Mouse (Mus musculus): Measurements from ENCODE around the gene Krt33b. TPM values are rescaled to one million over a fixed set of nuclear protein-coding genes. Genes with fewer than 3 reads are reported as not detected.

Gene Krt33b
- not detected in 2 replicates for total RNA-seq (2014; rRNA removed)
- polyA plus RNA-seq (2015; fragmentation: Nextera tagmentation; extraction: Ambion mirVana), result 0.11 and 0.29 TPM in 2 replicates

DNA sequence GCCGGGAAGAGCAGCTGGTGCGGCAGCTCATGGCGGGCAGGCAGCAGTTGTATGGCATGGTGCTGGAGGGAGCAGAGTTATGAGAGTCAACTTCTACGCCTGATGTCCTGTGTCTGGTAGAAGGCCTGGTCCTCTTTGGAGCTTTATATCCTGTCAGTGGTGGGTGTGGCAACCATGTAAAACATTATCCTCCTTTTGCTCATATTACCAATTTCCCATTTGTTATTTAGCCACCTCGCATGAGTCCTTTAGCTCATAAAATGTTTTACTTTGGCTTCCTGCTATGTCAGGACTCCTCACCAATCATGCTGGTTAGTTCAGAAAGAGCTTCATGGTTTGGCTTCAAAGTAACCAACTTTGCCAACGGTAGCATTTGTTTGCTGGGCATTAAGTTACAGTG is at the start of gene Krt33b:
Gene Krt33b, minus strand, starts transcription at position 101 of the 400 bp plus-strand sequence.
- Histone ChIP-seq H3K4me2 (ENCODE audit: low read depth, low read length) (no peak within 1 kb of the TSS), H3K27ac (no peak within 1 kb of the TSS), H3K4me1 (ENCODE audit: insufficient read depth, low read length) (no peaks in the 10 kb centered on the region), H3K27me3 (ENCODE audit: insufficient read depth, low read length) (no peaks in the 10 kb centered on the region), H3K4me3 (ENCODE audit: low read length) (no peak within 1 kb of the TSS), H3K9me3 (ENCODE audit: low read length) (no peaks in the 10 kb centered on the region), H3K9ac (replicated peaks; ENCODE audit: low read length) (no peak within 1 kb of the TSS), H3K36me3 (ENCODE audit: insufficient read depth, low read length) (no peaks in the 10 kb centered on the region)
- no peak for DNase-seq (ENCODE audit: low spot score)
- WGBS, result 86% methylated on average over 6 of the region's 6 CpGs
- ATAC-seq, result no peak
- TF ChIP-seq CTCF (IDR thresholded peaks at IDR 0.05; ENCODE audit: low read depth), result no peak

DNA sequence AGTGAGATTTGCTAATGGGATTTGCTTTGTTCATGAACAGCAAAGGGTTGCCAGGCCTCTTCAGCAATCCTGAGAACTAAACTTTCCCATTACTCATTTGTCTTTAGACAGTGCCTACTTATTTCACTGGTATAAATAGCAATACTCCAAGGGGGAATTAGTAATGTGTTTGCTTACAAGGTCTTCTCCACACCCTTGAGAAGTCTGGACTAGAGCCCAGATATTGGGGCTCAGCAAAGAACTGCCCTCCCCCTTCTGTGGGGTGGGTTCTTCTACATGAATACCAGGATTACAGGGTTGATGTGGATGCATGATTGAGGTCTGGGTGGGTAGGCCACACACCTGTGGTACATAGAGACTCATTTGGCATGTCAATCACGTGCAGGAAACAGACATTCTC is 44.2 kb upstream of the Krt33b start:
- Histone ChIP-seq H3K4me3 (ENCODE audit: low read length) (no peak overlapping the region), H3K27ac (no peak overlapping the region), H3K4me1 (ENCODE audit: insufficient read depth, low read length) (no peaks in the 10 kb centered on the region), H3K36me3 (ENCODE audit: insufficient read depth, low read length) (no peaks in the 10 kb centered on the region), H3K9me3 (ENCODE audit: low read length) (no peaks in the 10 kb centered on the region), H3K27me3 (ENCODE audit: insufficient read depth, low read length) (no peaks in the 10 kb centered on the region), H3K4me2 (ENCODE audit: low read depth, low read length) (no peak overlapping the region), H3K9ac (replicated peaks; ENCODE audit: low read length) (no peak overlapping the region)
- TF ChIP-seq CTCF (IDR thresholded peaks at IDR 0.05; ENCODE audit: low read depth), result no peak
- DNase-seq (ENCODE audit: low spot score), result no peak
- 60% methylated on average over 1 of the region's 1 CpGs for WGBS
- ATAC-seq, result no peak

DNA sequence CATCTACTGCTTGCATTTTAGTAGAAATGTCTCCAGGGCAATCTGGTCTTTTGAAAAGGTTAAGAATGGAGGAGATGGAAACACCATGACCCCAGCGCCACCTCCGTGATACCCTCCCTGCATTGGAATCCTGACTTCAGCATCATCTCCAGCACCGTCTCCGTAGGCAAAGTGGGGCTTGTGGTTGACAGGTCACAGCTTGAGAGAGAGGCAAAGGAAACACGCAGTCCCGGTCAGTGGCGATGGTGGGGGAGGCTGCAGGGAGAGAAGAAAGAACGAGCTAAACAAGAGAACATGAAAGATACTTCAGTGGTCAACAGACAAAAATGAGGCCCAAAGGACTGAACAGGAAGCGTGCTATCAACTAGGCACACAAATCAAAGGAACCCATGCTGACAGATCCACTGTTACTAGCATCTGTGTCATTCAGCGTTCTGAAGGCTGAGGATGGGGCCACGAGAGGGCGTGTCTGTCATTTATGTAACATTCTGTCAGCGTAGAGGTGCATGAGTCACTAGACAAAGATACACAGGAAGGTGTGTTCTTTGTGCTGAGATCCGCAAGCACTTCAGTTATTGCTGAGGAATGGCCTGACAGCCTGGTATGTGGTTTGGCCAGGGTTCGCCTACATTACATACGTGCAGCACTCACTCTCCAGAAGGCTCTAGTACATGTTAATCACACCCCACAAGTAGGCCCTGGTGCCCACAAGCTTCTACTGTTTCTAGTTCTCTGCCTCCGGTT is 37.8 kb upstream of the Krt33b start:
- no peaks in the 10 kb centered on the region for H3K36me3 ChIP-seq (ENCODE audit: insufficient read depth, low read length)
- no peaks in the 10 kb centered on the region for H3K9me3 ChIP-seq (ENCODE audit: low read length)
- ATAC-seq (no peak), DNase-seq (ENCODE audit: low spot score) (no peak)
- no peaks in the 10 kb centered on the region for H3K27me3 ChIP-seq (ENCODE audit: insufficient read depth, low read length)
- no peak for TF ChIP-seq CTCF (IDR thresholded peaks at IDR 0.05; ENCODE audit: low read depth)
- H3K4me2 ChIP-seq (ENCODE audit: low read depth, low read length), result no peak overlapping the region
- H3K4me3 ChIP-seq (ENCODE audit: low read length), result no peak overlapping the region
- no peaks in the 10 kb centered on the region for H3K4me1 ChIP-seq (ENCODE audit: insufficient read depth, low read length)
- no peak overlapping the region for H3K27ac ChIP-seq
- no peak overlapping the region for H3K9ac ChIP-seq (replicated peaks; ENCODE audit: low read length)
- 74% methylated on average over 17 of the region's 17 CpGs for WGBS

DNA sequence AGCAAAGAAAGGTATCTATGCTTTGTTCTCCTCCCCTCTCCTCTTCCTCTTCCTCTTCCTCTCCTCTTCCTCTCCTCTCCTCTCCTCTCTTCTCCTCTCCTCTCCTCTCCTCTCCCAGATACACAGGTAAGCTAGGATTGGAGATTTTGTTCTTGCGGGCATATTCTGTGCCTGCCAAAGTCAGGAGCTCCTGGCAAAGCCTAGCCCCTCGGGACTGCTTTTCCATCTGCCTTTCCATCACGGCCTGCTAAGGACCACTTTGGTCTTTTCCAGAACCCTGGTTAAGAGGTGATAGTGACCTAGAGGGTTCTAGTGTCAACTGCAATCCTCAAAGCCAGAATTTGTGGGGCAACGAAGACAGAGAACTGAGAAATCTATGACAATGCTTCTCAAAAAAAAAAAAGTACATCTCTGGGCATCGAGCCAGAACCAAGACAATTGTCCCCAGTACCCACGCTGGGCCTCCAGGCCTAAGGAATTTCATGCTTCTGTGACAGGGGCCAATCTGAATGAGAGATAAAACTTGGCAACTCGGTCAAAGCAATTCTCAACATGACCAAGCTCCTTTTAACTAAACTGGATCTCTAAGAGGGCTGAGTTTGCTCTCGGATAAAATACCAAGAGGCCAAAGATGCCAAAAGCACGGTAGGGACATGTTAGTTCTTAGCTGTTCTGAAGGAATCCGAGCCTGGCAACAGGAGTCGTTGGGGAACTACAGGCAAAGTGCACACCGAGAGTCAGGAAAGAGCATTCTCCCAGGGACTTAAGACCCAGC is 36.8 kb upstream of the Krt33b start:
- no peaks in the 10 kb centered on the region for H3K9me3 ChIP-seq (ENCODE audit: low read length)
- H3K4me3 ChIP-seq (ENCODE audit: low read length), result no peak overlapping the region
- DNase-seq (ENCODE audit: low spot score) (peak; percentile 16), ATAC-seq (no peak)
- 38% methylated on average over 12 of the region's 12 CpGs for WGBS
- no peak overlapping the region for H3K27ac ChIP-seq
- H3K27me3 ChIP-seq (ENCODE audit: insufficient read depth, low read length), result no peaks in the 10 kb centered on the region
- TF ChIP-seq CTCF (IDR thresholded peaks at IDR 0.05; ENCODE audit: low read depth), result no peak
- H3K4me1 ChIP-seq (ENCODE audit: insufficient read depth, low read length), result no peaks in the 10 kb centered on the region
- H3K9ac ChIP-seq (replicated peaks; ENCODE audit: low read length), result no peak overlapping the region
- H3K36me3 ChIP-seq (ENCODE audit: insufficient read depth, low read length), result no peaks in the 10 kb centered on the region
- H3K4me2 ChIP-seq (ENCODE audit: low read depth, low read length), result no peak overlapping the region

DNA sequence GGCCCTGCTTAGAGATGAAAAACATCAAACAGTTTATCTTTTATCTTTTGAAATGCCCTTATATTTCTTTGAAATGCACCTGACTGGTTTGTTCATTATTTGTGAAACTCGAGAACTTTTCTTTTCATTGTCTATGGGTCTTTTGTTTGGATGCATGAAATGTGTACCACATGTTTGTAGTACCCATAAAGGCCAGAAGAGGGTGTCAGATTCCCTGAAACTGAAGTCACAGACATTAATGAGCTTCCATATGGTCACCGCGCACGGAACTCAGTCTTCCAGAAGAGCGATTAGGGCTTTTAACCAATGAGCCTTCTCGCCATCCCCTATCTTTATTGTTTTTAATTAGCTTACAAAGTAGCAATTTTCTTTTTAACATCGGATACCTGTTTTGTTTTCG is 29.2 kb upstream of the Krt33b start:
- Histone ChIP-seq H3K36me3 (ENCODE audit: insufficient read depth, low read length) (no peaks in the 10 kb centered on the region), H3K9ac (replicated peaks; ENCODE audit: low read length) (no peak overlapping the region), H3K4me1 (ENCODE audit: insufficient read depth, low read length) (no peaks in the 10 kb centered on the region), H3K4me2 (ENCODE audit: low read depth, low read length) (no peak overlapping the region), H3K27me3 (ENCODE audit: insufficient read depth, low read length) (no peaks in the 10 kb centered on the region), H3K27ac (no peak overlapping the region), H3K4me3 (ENCODE audit: low read length) (no peak overlapping the region), H3K9me3 (ENCODE audit: low read length) (no peaks in the 10 kb centered on the region)
- DNase-seq (ENCODE audit: low spot score) (peak; percentile 39), ATAC-seq (no peak)
- 64% methylated on average over 8 of the region's 8 CpGs for WGBS
- TF ChIP-seq CTCF (IDR thresholded peaks at IDR 0.05; ENCODE audit: low read depth), result peak; percentile 42

DNA sequence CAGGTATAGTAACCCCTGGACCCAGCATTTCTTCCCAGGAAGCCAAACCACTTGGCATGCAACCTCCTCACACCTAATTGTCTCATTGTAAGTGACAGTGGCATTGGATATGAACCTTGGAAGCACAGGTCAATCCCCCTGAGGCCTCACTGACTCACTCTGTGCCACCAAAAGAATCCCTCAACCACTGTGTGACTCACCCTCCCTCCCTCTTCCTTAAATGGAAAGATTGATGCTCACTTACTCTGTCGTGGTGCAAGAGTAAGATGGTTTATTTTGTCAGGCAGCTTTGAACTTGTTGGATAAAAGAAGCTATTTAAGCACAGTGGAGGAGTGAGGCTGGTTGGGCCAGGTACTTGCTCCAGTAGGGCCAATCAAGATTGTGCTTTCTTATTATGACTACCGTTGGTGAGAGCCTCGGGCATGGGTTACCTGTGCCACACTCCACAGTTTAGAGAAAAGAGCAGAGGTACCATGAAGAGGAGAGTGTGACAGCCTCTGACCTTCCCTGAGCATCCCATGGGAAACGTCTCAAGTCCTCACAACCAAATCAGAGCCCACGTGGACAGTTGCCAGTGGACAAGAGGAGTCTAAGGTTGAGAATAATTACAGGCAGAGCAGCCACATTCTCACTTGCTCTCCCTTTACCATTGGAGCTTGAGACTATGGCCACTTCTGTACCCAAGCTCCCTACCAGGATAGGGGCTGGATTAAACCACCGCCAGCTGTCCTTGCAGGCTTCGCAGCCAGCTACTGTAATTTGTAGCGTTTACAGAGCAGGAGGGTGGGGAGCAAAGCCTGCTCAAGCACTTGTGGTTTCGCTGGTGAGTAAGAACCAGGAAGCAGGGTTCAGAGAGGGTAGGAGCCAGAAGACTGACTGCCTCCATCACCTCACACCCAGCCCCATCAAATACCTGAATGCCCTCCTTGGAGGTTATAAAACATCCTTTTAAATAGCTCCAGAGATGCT is 26.3 kb upstream of the Krt33b start:
- WGBS, result 73% methylated on average over 9 of the region's 9 CpGs
- no peak for TF ChIP-seq CTCF (IDR thresholded peaks at IDR 0.05; ENCODE audit: low read depth)

More for the DNA sequence above, 26.3 kb upstream of the Krt33b start:
- no peak overlapping the region for H3K27ac ChIP-seq
- H3K4me1 ChIP-seq (ENCODE audit: insufficient read depth, low read length), result no peaks in the 10 kb centered on the region
- H3K27me3 ChIP-seq (ENCODE audit: insufficient read depth, low read length), result no peaks in the 10 kb centered on the region
- no peak overlapping the region for H3K4me3 ChIP-seq (ENCODE audit: low read length)
- H3K9ac ChIP-seq (replicated peaks; ENCODE audit: low read length), result no peak overlapping the region
- no peaks in the 10 kb centered on the region for H3K36me3 ChIP-seq (ENCODE audit: insufficient read depth, low read length)
- H3K9me3 ChIP-seq (ENCODE audit: low read length), result no peaks in the 10 kb centered on the region
- no peak for ATAC-seq
- DNase-seq (ENCODE audit: low spot score), result peak; percentile 3
- H3K4me2 ChIP-seq (ENCODE audit: low read depth, low read length), result no peak overlapping the region
